Mouse (Mus musculus): ENCODE data around the gene Tns3.

The Tns3 gene

DNA sequence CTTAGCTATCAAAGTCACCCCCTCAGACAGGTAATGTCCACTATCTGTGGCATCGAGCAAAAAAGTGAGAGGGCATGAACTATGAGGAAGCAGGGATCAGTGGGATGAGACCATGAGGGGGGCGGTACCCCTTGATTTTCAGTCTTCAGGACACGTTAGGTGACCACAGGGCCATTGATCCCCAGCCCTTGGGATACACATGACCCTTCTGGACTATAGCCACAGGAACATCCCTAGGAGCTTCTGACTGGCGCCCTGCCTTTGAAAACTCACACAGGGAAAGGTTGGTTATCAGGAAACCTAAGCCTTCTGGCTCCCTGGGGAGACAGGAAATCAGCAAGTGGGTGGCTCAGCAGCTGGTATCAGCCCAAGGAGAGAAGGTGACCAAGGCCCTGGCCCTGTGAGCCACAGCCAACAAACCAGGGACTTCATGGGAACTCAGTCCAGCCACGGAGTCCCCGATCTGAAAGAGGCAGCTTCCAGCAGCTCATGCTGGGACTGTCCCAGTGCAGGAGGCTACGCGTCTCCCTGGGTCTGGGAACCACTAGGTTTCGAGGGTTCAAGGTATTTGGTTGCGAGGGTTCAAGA lies 12.8 kb downstream of the Tns3 start:
- no peak for DNase-seq (ENCODE audit: low spot score in 2 of 2)

DNA sequence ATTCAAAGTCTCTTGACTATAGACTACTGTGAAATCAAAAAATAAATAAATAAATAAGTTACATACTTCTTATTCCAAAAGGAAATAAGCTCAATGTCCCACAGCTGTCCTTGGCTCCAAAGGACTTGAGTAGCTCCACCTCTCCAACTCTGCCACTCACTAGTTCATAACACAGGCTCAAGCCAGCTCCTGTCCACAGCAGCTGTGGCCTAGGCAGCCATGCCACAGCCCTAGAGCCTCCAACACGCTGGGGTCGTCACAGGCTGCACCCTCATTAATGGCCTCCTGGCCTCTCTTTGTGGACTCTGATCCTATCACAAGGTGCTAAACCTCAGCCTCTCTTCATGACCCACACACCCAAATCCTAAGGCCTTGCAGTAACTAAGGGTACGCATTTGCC lies 18.7 kb downstream of the Tns3 start:
- no peak for DNase-seq (ENCODE audit: low spot score in 2 of 2)

GRCm38 (mm10) chr11:8644272-8644671 lies 20.1 kb downstream of the Tns3 start:
- no peak for DNase-seq (ENCODE audit: low spot score in 2 of 2)

DNA sequence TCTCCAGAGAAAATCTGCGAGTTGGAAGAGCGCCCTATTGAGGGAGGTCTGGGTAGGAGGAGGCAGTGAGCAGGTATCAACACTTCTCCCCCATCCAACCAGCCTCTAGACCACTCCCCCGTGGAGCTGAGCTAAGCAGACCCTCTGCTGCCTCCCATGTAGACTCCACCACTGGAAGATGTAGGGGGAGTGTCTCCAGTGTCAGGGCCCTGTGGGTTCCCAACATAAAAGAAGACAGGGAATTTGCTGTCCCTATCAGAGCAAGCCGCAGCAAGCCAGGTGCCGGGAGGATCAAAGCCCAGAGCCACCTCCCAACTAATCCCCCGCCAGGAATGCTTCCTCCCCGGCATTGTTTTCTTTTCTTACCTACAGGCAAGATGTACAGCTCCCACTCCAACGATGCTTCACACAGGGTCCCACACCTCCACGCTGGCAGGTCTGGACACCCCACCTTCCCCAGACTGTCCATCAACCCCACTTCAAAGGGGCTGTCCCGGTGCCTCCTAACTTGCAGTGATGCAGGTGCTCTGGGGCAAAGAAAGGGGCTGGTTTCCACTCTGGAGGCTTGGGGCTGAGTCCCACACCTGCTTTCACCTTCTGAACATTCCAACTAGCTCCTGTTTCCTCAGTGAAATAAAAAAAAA lies 22.6 kb downstream of the Tns3 start:
- no peak for DNase-seq (ENCODE audit: low spot score in 2 of 2)

DNA sequence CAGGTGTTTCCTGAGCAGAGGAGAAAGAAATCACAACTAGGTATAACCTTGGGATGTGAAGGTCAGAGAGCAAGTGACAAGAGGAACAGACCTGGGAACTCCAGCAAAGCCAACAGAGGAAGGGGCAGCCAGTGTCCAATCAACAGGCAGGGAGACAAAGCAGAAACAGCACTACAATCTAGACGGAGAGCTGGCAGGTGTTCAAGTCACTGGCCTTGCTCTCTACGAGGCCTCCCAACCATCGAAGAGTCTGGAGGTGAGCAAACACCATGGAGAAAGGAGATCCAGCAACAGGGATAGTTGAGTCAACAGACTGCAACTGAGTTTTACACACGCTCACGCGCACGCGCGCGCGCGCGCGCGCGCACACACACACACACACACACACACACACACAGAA lies 24.6 kb downstream of the Tns3 start:
- no peak for DNase-seq (ENCODE audit: low spot score in 2 of 2)

GRCm38 (mm10) chr11:8639007-8639718 lies 25.2 kb downstream of the Tns3 start:
- DNase-seq (ENCODE audit: low spot score in 2 of 2), result no peak

DNA sequence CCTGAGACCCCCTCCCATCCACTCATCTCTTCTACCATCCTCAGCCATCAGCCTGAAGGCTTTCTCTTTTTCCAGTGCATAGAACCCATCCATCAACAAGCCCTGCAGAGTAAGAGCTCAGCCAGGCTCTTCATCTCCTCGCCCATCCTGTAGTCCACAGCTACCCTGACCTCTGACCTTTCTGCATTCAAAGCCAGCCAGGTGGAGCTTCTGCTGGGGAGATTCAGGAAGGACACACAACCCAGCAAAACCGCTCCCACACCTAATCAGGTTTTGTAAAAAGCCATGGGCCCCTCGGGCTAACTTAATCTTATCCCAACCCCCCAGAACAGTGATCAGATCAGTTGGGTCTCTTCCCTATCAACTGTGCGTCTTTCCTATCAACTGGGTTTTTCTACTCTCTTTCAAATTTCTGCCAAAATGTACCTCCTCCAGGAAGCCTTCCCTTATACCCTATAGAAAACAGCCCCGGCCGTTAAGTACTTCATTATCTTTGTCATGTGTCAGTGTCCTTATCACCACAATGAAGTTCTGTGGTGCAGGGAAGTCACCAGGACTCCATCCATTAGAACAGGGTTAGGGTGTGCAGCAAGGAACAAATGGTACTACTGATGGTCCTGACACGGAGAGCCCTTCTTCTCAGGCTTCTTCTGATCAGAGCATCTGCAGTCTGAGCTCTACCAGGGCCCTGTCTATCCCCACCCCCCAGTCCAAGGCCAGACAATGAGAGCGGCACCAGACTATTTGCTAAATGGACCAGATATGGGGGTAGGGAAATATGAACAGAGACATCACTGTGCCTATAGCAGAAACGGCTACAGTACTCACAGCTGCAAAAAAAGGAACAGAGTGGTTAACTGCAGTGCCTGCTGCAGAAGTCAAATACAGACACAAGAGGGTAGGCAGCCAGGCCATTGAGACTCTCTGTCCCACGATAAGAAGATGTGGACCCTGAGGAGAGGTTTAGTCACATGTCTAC lies 26.6 kb downstream of the Tns3 start:
- DNase-seq (ENCODE audit: low spot score in 2 of 2), result no peak

DNA sequence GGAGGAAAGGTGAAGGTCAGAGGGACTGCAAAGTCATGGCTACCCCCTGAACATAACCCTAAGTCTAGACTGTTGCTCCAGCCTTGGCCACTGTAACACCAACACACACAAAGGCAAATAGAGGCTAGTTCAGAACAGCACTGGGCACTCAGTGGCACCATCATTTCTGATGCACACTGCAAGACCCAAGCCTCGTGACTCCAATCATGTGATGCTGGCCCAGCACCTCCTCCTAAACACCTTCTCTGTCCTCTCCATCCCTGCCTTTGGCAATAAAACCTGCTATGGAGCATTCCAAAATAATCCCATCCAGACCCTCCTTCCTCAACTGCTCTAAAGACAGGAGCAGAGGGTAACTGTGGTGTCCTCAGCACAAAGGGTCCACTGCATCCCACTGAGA lies 27.7 kb downstream of the Tns3 start:
- DNase-seq (ENCODE audit: low spot score in 2 of 2), result no peak

DNA sequence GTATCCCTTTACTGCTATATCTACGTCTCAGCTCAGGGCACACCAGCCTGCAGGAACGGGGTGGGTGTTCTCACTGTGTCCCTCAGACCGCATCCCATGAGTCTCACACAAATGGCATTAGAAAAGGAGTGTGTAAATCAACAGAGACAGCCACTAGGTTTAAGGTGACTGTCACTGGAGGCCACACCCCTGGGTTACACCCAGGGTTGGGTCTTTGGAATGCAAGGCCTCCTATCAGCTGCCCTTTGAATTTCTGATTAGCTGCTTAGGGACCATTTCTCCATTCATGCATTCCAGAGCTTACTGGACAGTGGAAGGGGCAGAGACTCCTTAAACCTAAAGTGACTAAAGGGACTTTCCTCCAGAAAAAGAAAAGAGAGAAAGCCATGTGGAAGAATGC lies 28.6 kb downstream of the Tns3 start:
- DNase-seq (ENCODE audit: low spot score in 2 of 2), result no peak

- DNase-seq (ENCODE audit: low spot score in 2 of 2), result no peak
Measured at GRCm38 (mm10) chr11:8634728-8635410, 29.5 kb downstream of the Tns3 start.

DNA sequence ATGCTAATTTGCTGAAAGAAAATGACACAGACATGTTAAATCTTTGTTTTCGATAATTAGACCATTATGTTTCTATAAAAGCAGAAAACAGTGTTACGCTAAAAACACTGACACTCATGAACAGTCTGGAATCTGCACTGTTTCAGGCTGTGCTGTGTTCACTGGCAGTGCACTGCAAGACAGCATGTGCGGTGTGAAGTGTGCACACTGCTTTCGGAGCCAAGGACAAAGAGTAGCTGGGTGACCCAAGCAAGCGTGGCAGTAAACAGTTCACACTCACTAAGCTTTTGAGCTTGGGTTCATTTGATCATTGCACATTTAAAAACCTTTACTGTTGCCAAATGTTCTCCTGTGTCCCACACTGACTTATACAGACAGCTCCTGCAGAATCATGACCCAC lies 32.2 kb downstream of the Tns3 start:
- DNase-seq (ENCODE audit: low spot score in 2 of 2), result no peak

DNA sequence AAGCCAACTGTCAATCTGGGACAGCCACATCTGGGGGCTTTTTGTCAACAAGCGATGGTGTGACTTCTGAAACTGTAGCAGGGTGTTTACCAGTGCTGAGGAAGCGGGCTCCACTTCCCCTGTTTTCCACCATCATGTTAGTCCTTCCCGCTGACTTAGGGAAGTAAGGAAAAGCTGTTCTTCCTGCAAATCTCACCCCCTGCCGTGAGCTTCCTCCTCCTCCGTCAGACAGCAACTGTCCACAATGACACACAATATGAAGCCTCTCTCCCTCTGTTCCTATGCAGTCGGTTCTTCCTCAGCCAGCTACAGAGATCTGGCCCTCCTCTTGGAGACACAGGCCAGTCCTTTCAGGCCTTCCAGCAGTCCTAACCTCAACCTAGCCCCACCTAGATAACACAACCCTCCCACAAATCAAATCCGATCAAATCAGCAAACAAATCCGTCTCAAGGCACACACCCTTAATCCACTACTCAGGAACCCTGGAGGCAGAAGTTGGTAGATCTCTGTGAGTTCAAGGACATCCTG lies 34.4 kb downstream of the Tns3 start:
- no peak for DNase-seq (ENCODE audit: low spot score in 2 of 2)

GRCm38 (mm10) chr11:8629326-8629725 lies 35.0 kb downstream of the Tns3 start:
- DNase-seq (ENCODE audit: low spot score in 2 of 2), result no peak

GRCm38 (mm10) chr11:8628846-8629253 lies 35.5 kb downstream of the Tns3 start:
- no peak for DNase-seq (ENCODE audit: low spot score in 2 of 2)

DNA sequence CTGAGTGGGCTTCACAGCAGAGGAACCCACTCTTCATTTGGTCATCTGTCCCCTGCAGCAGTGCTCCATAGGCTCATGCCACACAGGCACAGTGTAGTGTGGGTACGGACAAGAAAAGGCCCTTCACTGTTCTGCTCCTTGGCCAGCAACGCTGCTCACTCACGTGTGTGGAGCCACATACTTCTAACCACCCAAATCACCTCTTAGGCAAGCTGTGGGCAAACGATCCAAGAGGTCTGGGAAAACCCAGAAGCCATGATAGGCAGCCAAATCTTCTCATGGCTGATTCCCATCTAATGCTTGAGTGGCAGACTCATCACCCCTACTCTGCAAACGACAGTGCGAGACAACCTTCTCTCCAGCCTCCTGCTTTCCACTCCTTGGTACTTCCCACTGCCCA lies 37.2 kb downstream of the Tns3 start:
- no peak for DNase-seq (ENCODE audit: low spot score in 2 of 2)

- no peak for DNase-seq (ENCODE audit: low spot score in 2 of 2)
Measured at GRCm38 (mm10) chr11:8626715-8627114, 37.6 kb downstream of the Tns3 start.

DNA sequence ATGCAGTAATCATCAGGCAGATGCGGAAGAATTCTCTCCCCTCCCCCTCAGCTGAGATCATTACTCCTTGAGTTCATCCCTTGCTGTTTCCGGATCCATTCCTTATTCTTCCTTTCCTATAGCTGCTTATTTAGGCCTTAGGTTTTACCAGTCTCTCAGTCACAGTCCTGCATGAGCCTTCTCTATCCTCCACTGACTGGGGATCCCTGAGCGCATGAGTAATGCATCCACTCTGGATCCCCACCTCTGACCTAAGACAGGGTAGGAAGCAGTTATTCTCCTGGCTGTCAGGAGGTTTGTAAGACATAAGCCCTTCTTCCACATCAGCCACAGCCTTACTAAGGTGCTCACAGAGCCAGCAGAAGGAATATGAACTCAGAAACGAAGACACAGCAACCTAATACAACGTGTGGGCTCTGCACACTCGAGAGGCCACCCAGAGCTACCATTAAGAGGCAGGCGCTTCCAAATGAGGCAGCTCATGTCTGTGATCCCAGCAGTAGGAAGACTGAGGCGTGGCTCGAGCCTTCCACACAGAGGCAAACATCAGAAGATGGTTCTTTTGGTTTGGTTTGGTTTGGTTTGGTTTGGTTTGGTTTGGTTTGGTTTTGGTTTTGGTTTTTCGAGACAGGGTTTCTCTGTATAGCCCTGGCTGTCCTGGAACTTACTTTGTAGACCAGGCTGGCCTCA lies 38.3 kb downstream of the Tns3 start:
- DNase-seq (ENCODE audit: low spot score in 2 of 2), result no peak

- no peak for DNase-seq (ENCODE audit: low spot score in 2 of 2)
Measured at GRCm38 (mm10) chr11:8625451-8625850, 38.9 kb downstream of the Tns3 start.

DNA sequence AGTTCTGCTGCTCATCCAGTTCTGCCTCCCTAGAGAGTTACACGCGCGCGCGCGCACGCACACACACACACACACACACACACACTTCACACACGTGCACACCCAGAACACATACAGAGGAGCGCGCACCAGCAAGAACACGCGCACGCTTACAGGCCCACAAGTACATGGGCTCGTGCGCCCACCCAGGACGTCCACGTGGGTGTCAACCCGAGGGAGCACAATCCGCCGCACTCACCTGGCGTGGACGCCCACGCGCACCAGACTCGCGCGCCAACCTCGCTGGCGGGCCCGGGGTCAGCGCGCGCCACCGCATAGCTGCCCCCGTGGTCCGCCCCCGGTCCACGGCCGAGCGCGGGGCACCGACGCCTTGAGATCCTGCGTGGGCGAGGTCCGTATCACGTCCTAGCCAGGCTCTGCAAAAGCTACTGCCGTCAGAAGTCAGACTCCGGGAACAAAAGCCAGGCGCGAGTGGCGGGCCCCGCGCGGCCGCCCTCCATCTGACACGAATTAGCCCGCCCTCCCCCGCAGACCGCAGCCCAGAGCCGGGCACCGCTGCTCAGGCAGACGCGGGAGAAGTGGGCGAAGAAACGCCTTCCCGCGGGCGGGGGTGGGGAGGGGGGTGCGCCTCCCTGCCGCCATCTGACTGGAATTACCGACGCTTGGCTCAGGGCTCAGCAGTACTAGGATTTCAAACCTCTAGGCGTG lies 40.0 kb downstream of the Tns3 start:
- peak; percentile 27 to 46 for DNase-seq (ENCODE audit: low spot score in 2 of 2)

DNA sequence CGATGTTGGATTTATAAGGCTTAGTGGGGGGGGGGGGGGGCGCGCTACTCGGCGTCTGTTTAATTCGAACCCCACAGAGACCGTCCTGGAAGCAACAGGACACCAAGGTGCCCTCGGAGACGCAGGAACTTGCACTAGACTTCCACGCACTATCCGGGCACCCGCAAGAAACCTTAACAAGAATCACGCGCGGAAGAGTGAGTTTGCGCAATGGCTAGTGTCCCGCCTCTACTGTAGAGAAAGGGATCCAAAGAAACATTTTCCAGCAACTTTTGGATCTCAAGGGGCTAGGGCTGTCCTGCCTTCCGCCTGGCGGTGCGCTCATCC lies 40.5 kb downstream of the Tns3 start:
- no peak for DNase-seq (ENCODE audit: low spot score in 2 of 2)
